Mouse (Mus musculus): ENCODE data around the gene Ppp1r9b.

DNA sequence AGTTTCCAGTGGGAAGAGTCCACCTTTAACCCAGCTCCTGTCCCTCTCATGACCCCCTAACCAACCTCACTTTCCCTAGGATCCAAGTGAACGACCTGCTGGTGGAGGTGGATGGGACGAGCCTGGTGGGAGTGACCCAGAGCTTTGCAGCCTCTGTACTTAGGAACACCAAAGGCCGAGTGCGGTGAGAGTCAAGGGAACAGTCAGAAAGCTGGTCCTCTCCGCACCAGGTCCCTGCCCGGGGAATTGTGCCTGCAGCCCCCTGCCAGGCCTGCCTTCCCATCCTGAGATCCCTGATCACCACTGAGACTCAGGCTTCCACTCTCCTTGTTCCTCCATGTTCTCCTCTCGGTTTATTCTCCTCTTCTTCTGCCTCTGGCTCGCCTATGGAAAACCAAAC is 9.3 kb downstream of the Ppp1r9b start:
- TF ChIP-seq CTCF (IDR thresholded peaks at IDR 0.05; ENCODE audit: low read depth) = no peak
- no peak for TF ChIP-seq EP300 (optimal IDR thresholded peaks at IDR 0.05)
